Mouse (Mus musculus): ENCODE data around the gene Khsrp.
A peak's percentile ranks its signal among the peaks of the same experiment; 100 is the strongest.
"Not testable (repeated sequence)": the region's sequence is repeated elsewhere in the genome, so short reads cannot be mapped to it uniquely, and the experiment has no call there.

Khsrp gene

DNA sequence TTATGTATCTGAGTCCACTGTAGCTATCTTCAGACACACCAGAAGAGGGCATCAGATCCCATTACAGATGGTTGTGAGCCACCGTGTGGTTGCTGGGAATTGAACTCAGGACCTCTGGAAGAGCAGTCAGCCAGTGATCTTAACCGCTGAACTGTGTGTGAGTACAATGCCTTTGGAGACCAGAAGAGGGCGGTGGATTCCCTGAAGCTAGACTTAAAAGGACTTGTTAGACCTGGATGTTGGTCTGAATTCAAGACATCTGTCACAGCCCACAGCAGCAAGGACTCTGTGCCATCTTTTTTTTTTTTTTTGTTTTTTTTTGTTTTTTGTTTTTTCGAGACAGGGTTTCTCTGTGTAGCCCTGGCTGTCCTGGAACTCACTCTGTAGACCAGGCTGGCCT, 20.4 kb upstream of the Khsrp start:
- DNase-seq (ENCODE audit: low read depth, low spot score): peak; percentile 67

DNA sequence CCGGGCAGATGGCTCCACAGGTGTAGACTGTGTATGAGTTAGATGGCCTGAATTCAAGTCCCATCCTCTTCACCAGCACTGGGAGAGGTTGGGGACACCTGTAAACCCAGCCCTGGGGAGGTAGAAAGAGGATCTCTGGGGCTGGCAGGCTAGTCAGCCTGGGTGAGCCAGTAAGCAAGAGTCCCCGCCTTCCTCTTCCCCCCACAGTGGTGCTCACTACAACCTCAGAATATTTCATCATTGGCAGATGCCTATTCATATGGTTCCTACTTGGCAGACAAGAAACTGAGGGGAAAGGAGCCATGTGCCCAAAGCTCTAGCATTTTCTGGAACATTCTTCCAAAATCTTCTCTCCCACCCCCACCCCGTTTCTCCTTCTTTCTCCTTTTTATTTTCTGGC, 17.5 kb upstream of the Khsrp start:
- no peak for DNase-seq (ENCODE audit: low read depth, low spot score)
- H3K36me3 ChIP-seq (ENCODE audit: control insufficient read depth, insufficient read depth, low read length, poor library complexity, severe bottlenecking): no peaks in the 10 kb centered on the region
- H3K27me3 ChIP-seq (ENCODE audit: control insufficient read depth, insufficient read depth, low read length, poor library complexity, severe bottlenecking): no peaks in the 10 kb centered on the region

More for the DNA sequence above, 20.4 kb upstream of the Khsrp start:
- not testable (repeated sequence) for H3K27me3 ChIP-seq (ENCODE audit: control insufficient read depth, insufficient read depth, low read length, poor library complexity, severe bottlenecking); H3K36me3 ChIP-seq (ENCODE audit: control insufficient read depth, insufficient read depth, low read length, poor library complexity, severe bottlenecking)

DNA sequence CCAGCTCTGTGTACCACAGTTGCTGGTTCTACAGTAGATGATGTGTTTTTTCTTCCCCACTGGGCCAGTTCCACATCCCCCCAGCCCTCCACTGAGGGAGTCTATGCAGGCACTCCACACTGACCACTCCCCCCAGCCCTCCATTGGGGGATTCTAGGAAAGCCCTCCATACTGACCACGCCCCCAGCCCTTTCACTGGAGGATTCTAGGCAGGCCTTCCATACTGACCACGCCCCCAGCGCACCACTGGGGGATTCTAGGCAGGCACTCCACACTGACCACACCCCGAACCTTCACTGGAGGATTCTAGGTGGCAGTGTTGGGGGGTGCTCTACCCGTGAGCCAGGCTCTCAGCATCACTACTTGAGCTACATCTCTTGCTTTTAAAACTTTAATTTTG, 16.1 kb upstream of the Khsrp start:
- DNase-seq (ENCODE audit: low read depth, low spot score): no peak

DNA sequence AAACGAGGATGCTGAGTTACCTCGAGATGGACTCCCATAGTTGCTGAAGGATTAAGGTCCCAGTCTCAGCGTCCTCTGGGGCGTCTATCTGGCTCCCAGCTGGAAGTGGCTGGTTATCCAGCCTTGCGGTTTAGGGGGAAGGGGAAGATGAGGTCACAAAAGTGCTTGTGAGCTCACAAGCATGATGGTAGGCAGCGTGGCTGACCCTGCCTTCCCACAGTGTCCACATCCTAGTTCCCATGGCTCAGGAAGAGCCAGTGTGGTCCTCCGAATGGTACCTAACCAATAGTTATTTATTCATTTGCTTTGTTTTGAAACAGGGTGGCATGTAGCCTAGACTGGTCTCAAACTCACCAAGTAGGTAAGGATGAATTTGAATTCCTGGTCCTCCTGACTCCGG, 10.2 kb upstream of the Khsrp start, which contains the start of gene Slc25a41:
TSS of gene Slc25a41 (minus strand) at position 101 of the 400 bp plus-strand sequence.
- no peak for DNase-seq (ENCODE audit: low read depth, low spot score)
- Histone ChIP-seq H3K27me3 (ENCODE audit: control insufficient read depth, insufficient read depth, low read length, poor library complexity, severe bottlenecking) (no peaks in the 10 kb centered on the region), H3K36me3 (ENCODE audit: control insufficient read depth, insufficient read depth, low read length, poor library complexity, severe bottlenecking) (no peaks in the 10 kb centered on the region)

More for the DNA sequence above, 16.1 kb upstream of the Khsrp start:
- Histone ChIP-seq H3K27me3 (ENCODE audit: control insufficient read depth, insufficient read depth, low read length, poor library complexity, severe bottlenecking) (no peaks in the 10 kb centered on the region), H3K36me3 (ENCODE audit: control insufficient read depth, insufficient read depth, low read length, poor library complexity, severe bottlenecking) (no peaks in the 10 kb centered on the region)

DNA sequence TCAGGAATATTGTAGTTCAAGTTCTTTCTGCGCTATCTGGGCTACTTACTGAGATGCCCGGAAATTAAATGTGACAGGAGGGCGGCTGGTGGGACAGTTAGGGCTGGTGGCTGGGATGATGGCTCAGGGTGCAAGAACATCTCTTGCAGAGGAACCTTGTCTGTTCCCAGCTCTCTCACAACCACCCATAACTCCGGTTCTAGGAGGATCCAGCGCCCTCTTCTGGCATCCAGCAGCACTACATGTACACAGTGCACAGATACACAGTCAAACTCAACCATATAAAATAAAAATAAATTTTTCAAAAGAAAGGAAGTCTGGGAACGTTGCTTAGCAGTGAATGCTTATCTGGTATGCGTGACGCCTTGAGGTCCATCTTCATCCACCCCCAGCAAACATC, 7.7 kb upstream of the Khsrp start:
- Histone ChIP-seq H3K36me3 (ENCODE audit: control insufficient read depth, insufficient read depth, low read length, poor library complexity, severe bottlenecking) (no peaks in the 10 kb centered on the region), H3K27me3 (ENCODE audit: control insufficient read depth, insufficient read depth, low read length, poor library complexity, severe bottlenecking) (no peaks in the 10 kb centered on the region)
- DNase-seq (ENCODE audit: low read depth, low spot score): no peak

DNA sequence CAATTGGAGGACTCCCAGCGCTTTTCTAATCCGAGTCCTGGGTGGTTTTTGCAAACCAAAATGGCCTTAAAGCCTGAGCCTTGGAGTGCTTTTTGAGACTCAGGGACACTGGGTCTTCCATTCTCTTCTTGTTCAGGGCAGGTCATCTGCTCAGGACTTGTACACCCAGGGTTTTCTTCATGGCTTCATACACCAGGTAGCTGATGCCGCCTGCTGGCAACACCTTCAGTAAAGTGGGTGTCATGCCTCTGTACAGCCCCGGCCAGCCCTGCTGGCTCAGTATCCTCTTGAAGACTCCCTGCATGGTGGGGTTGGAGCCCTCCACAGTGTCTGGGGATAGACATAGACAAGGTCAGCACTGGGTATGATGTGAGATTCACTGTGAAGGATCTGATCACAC, 1.5 kb upstream of the Khsrp start:
- peak; percentile 18 for DNase-seq (ENCODE audit: low read depth, low spot score)
- Histone ChIP-seq H3K27me3 (ENCODE audit: control insufficient read depth, insufficient read depth, low read length, poor library complexity, severe bottlenecking) (no peaks in the 10 kb centered on the region), H3K36me3 (ENCODE audit: control insufficient read depth, insufficient read depth, low read length, poor library complexity, severe bottlenecking) (no peaks in the 10 kb centered on the region)

DNA sequence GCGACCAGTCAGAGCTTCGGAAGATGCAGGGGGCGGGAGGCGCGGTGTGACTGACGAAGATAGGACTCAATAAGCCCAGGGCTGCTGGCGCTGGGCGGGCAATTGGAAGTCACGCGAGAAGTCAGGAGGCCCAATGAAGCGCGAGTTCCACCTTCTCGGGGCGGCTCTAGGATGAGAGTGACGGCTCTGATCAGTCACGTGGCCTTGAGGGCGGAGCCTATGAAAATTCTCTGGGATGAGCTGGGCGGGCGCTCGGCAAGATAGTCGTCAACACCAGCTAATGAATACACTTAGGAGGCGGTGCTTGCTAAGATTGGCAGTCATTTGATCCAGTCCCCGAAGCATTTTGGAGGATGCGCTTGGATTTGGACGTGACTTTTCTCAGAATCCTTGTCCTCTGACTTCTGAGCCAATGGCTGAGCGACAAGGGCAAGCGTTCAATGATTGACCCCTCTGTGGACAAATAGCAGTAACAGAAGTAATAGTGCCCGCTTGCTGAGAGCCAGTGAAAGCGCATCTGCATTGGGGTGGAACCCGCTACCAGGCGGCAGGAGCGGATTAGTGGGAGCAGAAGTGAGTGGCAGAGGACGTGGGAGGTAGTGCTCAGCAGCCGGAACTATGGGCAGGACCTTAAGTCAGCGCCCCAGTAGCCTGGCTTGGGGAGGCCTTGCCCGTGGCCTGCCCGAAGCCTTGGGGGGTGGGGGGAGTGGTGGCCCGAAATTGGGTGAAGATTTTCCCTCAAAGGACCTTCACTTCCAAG, 519 bp upstream of the Khsrp start:
- no peaks in the 10 kb centered on the region for H3K27me3 ChIP-seq (ENCODE audit: control insufficient read depth, insufficient read depth, low read length, poor library complexity, severe bottlenecking)
- DNase-seq (ENCODE audit: low read depth, low spot score): peak; percentile 100

DNA sequence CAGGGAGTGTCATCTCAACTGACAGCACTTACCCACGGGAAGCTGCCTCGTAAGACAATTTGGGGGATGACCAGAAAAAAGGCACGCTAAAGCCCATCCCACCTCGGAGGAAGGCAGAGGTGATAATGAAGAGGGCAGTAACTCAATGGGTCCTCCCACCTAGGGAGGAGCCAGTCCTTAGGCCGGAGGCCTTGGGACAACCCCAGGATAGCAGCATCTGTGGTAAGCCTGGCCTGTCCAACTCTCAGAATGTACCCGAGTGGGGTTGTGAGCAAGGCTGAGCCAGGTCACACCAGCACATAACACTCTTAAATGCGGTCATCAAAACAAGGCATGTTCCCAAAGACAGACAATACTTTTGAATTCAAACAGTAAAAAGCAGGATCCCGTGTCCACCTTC, 1.6 kb downstream of the Khsrp start:
- H3K27me3 ChIP-seq (ENCODE audit: control insufficient read depth, insufficient read depth, low read length, poor library complexity, severe bottlenecking): no peaks in the 10 kb centered on the region
- H3K36me3 ChIP-seq (ENCODE audit: control insufficient read depth, insufficient read depth, low read length, poor library complexity, severe bottlenecking): peaks cover 8% of the 10 kb centered on the region
- DNase-seq (ENCODE audit: low read depth, low spot score): no peak

More for the DNA sequence above, 519 bp upstream of the Khsrp start:
- H3K36me3 ChIP-seq (ENCODE audit: control insufficient read depth, insufficient read depth, low read length, poor library complexity, severe bottlenecking): peaks cover under 1% of the 10 kb centered on the region; the same call in 1 of the 2 replicates

DNA sequence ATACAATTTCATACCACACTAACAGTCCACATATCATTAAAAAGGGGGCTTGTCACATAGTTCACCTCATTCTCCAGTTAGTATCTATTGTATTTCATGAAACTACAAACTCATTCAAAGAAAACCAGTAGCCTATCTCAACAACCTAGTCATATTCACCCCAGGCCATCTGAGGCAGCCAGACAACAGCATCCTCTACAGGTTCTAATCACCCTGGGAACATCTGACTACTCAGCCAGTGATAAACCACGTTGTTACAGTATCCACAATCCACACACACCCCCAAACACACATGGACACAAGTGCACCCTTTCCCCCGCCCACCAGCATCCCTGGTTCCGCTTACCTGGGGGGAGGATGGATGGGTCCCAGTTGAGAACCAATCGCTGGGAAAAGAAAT, 3.9 kb downstream of the Khsrp start:
- Histone ChIP-seq H3K27me3 (ENCODE audit: control insufficient read depth, insufficient read depth, low read length, poor library complexity, severe bottlenecking) (no peaks in the 10 kb centered on the region), H3K36me3 (ENCODE audit: control insufficient read depth, insufficient read depth, low read length, poor library complexity, severe bottlenecking) (peaks cover 24% of the 10 kb centered on the region)
- no peak for DNase-seq (ENCODE audit: low read depth, low spot score)

DNA sequence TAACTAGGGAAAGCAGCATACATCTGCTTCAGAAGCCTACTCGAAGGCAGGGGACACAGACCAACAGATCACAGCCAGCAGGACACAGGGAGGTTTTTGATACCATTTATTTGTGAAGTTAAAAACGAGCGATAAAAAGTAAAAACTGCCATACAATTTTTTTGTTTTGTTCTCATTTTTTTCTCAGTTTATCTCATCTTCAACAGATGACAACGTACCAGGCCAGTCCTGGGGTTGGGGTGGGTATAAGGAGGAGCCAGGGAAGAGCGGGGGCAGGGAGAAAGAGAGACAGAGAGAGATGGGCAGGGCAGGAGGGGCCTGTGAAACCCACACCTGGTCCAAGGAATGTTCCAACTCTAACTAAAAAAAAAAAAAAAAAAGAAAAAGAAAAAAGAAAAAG, 10.4 kb downstream of the Khsrp start:
- no peaks in the 10 kb centered on the region for H3K27me3 ChIP-seq (ENCODE audit: control insufficient read depth, insufficient read depth, low read length, poor library complexity, severe bottlenecking)
- no peak for DNase-seq (ENCODE audit: low read depth, low spot score)
- peaks cover 21% of the 10 kb centered on the region for H3K36me3 ChIP-seq (ENCODE audit: control insufficient read depth, insufficient read depth, low read length, poor library complexity, severe bottlenecking)

DNA sequence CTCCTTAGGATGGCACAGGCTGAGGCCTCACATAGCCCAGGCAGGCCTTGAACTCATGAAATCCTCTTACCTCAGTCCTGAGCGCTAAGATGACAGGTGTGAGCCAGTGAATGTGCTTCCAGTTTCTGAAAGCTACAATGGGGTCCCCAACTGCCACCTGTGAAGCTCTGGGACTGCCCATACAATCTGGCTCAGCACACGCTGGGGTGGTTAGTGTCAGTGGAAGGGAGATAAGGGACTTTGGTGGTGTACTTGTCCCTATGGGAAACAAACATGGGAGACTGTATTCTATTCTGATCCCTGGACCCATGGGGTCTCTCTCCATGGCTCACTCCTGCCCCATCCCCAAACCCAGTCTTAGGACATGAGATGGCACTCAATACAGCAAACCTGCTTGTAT, 11.6 kb downstream of the Khsrp start:
- Histone ChIP-seq H3K27me3 (ENCODE audit: control insufficient read depth, insufficient read depth, low read length, poor library complexity, severe bottlenecking) (no peaks in the 10 kb centered on the region), H3K36me3 (ENCODE audit: control insufficient read depth, insufficient read depth, low read length, poor library complexity, severe bottlenecking) (peaks cover 17% of the 10 kb centered on the region)
- DNase-seq (ENCODE audit: low read depth, low spot score): no peak

DNA sequence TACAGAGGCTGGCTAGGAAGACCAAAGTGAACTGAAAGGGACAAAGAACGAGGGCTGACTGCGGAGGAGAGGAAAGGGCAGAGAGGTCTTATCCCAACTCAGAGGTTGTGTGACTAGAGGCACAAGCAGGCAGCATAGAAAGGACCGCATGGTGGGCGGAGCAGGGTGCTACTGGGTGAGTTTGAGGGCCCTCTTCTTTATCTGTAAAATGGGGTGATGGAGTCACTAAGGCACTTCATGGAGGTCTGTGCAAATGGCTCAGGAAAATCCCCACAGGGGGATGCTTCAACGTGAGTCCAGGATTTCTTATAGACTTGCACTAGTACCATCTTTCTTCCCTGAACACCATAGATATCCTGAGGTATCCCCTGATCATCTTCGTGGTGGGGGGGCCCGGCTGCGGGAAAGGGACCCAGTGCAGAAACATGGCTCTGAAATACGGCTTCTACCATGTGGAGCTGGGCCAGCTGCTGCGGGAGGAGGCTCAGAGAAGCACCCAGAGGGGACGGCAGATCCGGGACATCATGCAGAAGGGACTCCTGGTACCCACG, 19.0 kb downstream of the Khsrp start:
- H3K36me3 ChIP-seq (ENCODE audit: control insufficient read depth, insufficient read depth, low read length, poor library complexity, severe bottlenecking): 0 out of 2 replicates have a peak, but pooled peaks cover under 1% of the 10 kb centered on the region
- DNase-seq (ENCODE audit: low read depth, low spot score): no peak
- no peaks in the 10 kb centered on the region for H3K27me3 ChIP-seq (ENCODE audit: control insufficient read depth, insufficient read depth, low read length, poor library complexity, severe bottlenecking)

DNA sequence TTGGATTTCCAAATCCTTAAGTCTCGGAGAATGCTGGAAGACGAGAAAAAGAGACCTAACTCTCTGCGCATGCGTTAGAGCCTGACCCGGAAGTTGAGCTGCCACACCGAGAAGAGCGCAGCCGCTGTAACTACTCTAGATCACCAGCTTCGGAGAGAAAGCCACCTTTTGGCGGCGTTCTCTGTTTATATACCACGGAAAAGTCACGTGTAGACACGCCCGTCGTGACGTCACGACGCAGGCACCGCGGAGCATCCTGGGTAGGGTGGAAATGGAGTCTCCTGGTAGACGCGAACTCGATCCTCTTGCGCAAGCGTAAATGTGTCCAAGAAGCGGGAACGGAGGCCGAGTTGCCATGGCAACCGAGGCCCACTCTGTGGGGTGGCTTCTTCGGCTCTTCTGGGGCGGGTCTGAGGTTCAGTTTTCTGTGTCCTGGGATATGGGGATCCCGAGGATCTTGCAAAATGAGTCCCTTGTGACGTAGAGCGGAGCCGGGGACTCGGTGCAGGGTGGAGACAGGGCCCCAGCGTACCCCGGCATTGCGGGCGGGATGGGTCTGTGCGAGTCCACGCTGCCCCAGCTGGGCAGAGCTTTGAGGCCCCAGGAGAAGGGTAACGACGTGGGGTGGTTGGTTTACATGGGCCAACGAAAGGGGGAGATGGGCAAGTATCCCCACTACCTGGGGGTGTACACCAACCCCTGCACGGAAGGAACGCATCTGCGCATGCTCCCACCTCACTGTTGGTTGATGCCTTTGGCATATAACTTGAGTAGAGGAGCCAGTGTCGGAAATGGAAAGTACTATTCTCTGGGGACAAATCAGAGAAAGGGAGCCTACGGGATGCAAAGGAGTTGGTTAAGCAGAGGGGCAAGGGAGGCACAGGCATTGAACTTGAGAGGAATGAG, 19.8 kb downstream of the Khsrp start, which contains the start of the genes Gtf2f1 and Gm17949:
TSS of gene Gtf2f1 (minus strand) at position 53 of the 906 bp plus-strand sequence.
TSS of gene Gm17949 (plus strand) at position 234 of the 906 bp plus-strand sequence.
- peak; percentile 99 for DNase-seq (ENCODE audit: low read depth, low spot score)
- Histone ChIP-seq H3K36me3 (ENCODE audit: control insufficient read depth, insufficient read depth, low read length, poor library complexity, severe bottlenecking) (peaks cover 2% of the 10 kb centered on the region), H3K27me3 (ENCODE audit: control insufficient read depth, insufficient read depth, low read length, poor library complexity, severe bottlenecking) (no peaks in the 10 kb centered on the region)

DNA sequence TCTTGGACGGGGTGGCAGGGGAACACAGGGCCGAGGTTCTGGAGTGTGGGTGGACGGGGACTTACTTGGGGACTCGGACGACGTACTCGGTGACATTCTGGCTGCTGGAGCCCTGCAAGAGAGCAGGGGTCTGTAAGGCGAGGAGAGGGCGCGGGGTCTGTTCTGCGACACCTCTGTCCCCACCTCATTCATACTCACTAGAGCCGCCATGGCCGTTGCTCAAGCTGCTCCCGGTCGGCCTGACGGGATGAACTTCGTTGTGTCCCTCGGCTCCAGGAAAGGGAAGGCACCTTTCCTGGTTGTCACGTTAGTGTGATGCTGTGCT, 20.4 kb downstream of the Khsrp start:
- no peak for DNase-seq (ENCODE audit: low read depth, low spot score)
- peaks cover 2% of the 10 kb centered on the region for H3K36me3 ChIP-seq (ENCODE audit: control insufficient read depth, insufficient read depth, low read length, poor library complexity, severe bottlenecking)
- no peaks in the 10 kb centered on the region for H3K27me3 ChIP-seq (ENCODE audit: control insufficient read depth, insufficient read depth, low read length, poor library complexity, severe bottlenecking)
